7 mouse cellular contexts compared by ENCODE assay signal in genomic region chr5:32472332-32473028, GRCm38 (mm10). TPM values are rescaled to one million over a fixed set of nuclear protein-coding genes. Genes with fewer than 3 reads are reported as not detected.
DNase-seq lines count a peak whose midpoint lies in the region; ATAC-seq lines count a peak whose summit lies in the region.

No protein-coding gene starts in this region.

- peak; percentile 27 for DNase-seq in ZHBTc4 (ENCODE audit: low read depth, low spot score)
- DNase-seq in c-Kit-positive CD71-positive TER-119-positive erythroid progenitor cells, embryonic 14.5 days (ENCODE audit: low spot score), result peak; percentile 60
- DNase-seq in lung, postnatal 25 days (ENCODE audit: low spot score), result peak; percentile 52
- no peak for DNase-seq in cerebellum, adult 9-11 months
- DNase-seq in neural tube, embryonic 10.5 days (ENCODE audit: extremely low spot score, low spot score), result no peak

- H3K27ac ChIP-seq in intestine, embryonic 15.5 days, result no peak overlapping the region
- no peak overlapping the region for H3K27ac ChIP-seq in forebrain, embryonic 12.5 days

- peak; percentile 82 for ATAC-seq in intestine, embryonic 15.5 days
- ATAC-seq in forebrain, embryonic 12.5 days (ENCODE audit: low FRiP score), result no peak

- no peaks in the 10 kb centered on the region for H3K27me3 ChIP-seq in intestine, embryonic 15.5 days (replicated peaks)
- no peaks in the 10 kb centered on the region for H3K27me3 ChIP-seq in forebrain, embryonic 12.5 days

- H3K9me3 ChIP-seq in intestine, embryonic 15.5 days, result no peaks in the 10 kb centered on the region
- no peaks in the 10 kb centered on the region for H3K9me3 ChIP-seq in forebrain, embryonic 12.5 days

- H3K9ac ChIP-seq in intestine, embryonic 15.5 days, result no peak overlapping the region
- no peak overlapping the region for H3K9ac ChIP-seq in forebrain, embryonic 12.5 days

- H3K4me2 ChIP-seq in intestine, embryonic 15.5 days (replicated peaks), result no peak overlapping the region
- H3K4me2 ChIP-seq in forebrain, embryonic 12.5 days, result no peak overlapping the region

- H3K4me3 ChIP-seq in intestine, embryonic 15.5 days (replicated peaks), result no peak overlapping the region
- H3K4me3 ChIP-seq in forebrain, embryonic 12.5 days (replicated peaks), result no peak overlapping the region

- peaks cover 11% of the 10 kb centered on the region for H3K4me1 ChIP-seq in intestine, embryonic 15.5 days (replicated peaks)
- H3K4me1 ChIP-seq in forebrain, embryonic 12.5 days, result no peaks in the 10 kb centered on the region

- no peaks in the 10 kb centered on the region for H3K36me3 ChIP-seq in intestine, embryonic 15.5 days
- H3K36me3 ChIP-seq in forebrain, embryonic 12.5 days (replicated peaks), result no peaks in the 10 kb centered on the region

- 64% methylated on average over 4 of the region's 4 CpGs for WGBS in intestine, embryonic 15.5 days
- 92% methylated on average over 4 of the region's 4 CpGs for WGBS in forebrain, embryonic 12.5 days

RNA-seq across cellular contexts. Expression of gene Ppp1cb, which starts 13.8 kb away (rescaled TPM):
- polyA plus RNA-seq in intestine, embryonic 15.5 days (2015; fragmentation: Nextera tagmentation; extraction: Ambion mirVana), result 200 and 237 TPM in 2 replicates
- polyA plus RNA-seq in forebrain, embryonic 12.5 days (2016; fragmentation: Nextera tagmentation; extraction: Ambion mirVana), result 226 and 238 TPM in 2 replicates

Comparison
In these comparisons a context has a peak if more than half of its experiments do, and no peak if none do; other contexts are left out.
1. DNase-seq: peak in ZHBTc4 (single experiment), c-Kit-positive CD71-positive TER-119-positive erythroid progenitor cells, embryonic 14.5 days (single experiment) and lung, postnatal 25 days (single experiment); none in cerebellum, adult 9-11 months (single experiment) and neural tube, embryonic 10.5 days (single experiment).